Mouse (Mus musculus) urinary bladder, postnatal 14 days (tissue): ENCODE data around the gene Slc5a10.

ENCODE experiments used
- DNase-seq: peaks from one replicate; pipeline ENCODE4 v3.0.0; 2021; ENCODE audit warnings: low spot score

Slc5a10 gene

GRCm38 (mm10) chr11:61669492-61670490, 50.8 kb downstream of the Slc5a10 start:
- no peak for DNase-seq

- DNase-seq = no peak
Observed at GRCm38 (mm10) chr11:61667782-61668181, 52.8 kb downstream of the Slc5a10 start.

- DNase-seq = peak; percentile 62
Observed at GRCm38 (mm10) chr11:61667248-61667647, 53.4 kb downstream of the Slc5a10 start.

DNA sequence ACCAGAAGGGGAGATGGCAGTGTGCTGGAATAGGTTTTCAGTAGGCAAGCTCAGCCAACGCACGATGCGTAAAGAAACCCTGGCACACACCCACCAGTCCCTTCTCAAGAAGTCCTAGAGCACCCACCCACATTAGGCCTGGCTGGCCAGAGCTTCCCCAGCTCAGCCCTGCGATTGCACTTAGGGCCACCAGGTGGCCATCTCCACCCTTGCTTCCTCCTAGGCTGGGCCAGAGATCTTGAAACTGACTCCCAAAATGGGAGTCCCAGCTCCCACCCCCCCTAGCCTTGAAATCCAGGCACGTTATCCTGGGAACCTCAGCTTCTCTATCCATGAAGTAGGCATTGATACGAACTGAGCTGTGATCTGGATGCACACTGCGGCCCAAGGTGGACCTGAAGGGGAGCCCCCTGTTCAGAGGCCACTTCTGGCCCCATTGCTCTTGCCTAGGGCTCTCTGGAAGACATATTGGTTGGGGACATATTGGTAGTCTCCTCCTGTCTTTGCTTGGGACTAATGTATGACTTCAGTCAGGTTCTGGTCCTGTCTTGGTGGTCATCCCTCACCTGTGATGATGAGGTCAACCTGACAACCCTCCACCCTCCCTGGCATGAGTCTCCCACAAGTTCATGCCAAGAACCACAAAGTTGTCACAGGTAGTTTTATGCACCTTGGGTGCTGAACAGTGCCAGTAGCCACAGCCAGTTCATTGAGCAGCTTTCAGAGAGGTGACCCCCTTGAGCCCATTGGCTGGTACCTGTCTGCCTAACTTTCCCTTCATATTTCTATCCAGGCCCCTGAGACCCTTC, 54.4 kb downstream of the Slc5a10 start:
- peak; percentile 65 for DNase-seq

DNA sequence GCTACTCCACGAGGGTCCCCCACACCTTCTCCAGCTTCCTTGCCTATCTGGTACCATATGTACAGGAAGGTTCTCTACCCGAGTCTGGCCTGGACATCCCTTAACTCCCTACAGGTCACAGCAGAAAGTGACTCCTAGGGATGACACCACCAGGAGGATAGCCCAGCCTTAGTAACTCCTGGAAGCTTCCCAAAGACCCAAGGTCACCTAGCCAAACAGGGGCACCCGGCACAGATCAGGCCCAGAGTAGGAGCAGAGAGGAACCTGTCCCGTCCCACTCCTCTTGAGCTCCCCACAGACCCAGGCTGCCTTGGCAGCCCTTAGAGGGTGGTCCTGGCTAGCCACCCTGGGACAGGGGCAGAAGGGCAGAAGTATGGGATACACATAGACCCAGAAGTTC, 55.2 kb downstream of the Slc5a10 start:
- DNase-seq = no peak

- no peak for DNase-seq
Observed at GRCm38 (mm10) chr11:61662189-61662588, 58.4 kb downstream of the Slc5a10 start.

GRCm38 (mm10) chr11:61660806-61661392, 59.7 kb downstream of the Slc5a10 start:
- no peak for DNase-seq

DNA sequence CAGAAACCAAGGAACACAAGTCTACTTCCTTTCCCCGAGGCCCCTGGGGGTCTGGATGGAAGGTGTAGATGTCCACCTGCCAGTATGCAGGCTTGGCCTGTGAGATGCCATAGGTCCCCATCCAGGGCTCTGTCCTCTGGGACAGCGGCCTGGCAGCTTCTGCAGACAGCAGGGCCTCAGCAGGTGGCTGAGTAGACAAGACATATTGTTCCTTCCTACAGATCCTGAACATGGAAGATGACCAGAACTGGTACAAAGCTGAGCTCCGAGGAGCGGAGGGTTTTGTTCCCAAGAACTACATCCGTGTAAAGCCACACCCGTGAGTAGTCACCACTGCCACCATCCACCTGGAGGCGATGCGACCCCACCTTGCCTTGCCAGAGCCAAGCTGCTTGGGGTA, 60.6 kb downstream of the Slc5a10 start:
- DNase-seq = no peak

- DNase-seq = no peak
Observed at GRCm38 (mm10) chr11:61659011-61659858, 61.4 kb downstream of the Slc5a10 start.

DNA sequence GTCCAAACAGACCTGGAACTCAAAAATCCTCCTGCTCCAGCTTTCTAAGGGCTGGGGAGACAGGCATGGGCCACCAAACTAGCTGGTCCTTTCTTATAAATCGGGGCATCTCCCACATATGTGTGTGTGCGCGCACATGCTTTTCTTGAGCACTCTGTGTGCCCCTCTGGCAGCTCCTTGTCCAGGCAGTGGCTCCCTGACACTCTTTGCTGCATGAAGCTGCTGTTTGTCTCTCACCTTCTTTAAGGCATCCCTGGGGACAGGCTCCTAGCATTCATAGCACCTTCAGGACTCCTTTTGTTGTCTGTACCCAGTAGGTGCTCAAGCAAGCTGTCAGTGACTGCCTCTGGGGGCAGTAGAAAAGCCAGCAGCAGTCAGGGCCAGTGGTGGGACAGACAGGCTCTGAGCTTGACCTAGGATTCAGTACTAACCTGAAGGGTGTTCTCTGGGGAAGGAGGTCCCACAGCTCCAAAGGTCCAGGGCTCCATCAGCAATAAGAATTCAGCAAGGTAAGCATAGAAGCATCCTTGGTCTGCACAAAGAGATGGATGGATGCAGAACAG, 62.2 kb downstream of the Slc5a10 start:
- DNase-seq = no peak

DNA sequence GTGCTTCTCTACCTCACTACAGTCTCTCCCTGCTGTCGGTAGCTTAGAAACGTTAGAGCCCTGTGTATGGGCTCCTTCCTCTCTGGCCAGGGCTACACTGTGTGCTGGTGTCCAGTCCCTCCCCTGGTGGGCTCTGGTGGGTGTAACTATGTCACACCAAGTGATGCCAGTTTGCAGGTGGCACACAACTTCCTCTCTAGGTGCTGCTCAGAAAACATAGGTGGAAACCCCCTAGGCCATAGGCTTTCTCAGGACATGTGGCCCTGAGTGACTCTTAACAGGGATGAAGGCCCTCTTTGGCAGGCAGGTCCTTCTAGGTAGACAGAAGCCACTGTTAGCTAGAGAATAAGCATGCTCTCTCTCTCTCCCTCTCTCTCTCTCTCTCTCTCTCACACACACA, 63.2 kb downstream of the Slc5a10 start:
- DNase-seq = no peak

- DNase-seq = no peak
Observed at GRCm38 (mm10) chr11:61656148-61656850, 64.3 kb downstream of the Slc5a10 start.

DNA sequence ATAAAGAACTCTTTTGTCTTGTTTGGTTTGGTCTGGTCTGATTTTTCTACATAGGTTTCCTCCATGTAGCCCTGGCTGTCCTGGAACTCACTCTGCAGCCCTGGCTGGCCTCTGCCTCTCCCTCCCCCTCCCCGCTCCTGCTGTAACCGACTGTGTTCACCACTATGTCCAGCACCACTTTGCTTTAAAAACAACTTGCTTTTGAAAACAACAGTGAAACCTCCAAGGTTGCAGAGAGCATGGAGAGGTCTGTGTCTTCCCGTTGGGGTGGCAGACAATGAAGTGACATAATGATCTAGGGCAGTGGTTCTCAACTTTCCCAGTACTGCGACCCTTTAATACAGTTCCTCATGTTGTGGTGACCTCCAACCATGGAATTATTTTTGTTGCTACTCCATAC, 65.0 kb downstream of the Slc5a10 start:
- DNase-seq = no peak

DNA sequence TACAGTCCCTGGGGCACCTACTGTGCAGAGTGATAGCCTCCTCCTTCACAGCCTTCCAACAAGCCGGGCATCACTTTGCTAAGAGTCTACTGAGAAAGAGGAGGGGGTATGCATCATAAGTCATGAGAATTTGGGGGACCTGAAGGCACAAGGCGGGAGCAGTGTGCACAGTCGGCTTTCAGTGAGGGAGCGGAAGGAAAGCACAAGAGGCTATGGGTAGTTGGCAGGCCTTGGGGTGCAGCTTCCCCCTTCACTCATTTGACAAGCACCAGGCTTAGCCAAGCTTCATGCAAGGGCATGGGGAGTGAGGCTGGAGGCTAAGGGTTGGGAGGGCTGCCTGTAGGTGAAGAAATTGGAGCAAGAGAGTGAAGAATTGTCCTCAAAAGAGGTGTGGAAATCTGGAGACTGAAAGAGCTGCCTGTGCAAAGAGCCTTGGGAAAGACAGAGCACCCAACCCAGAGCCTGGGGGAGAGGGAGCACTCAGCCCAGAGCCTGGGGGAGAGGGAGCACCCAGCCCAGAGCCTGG, 65.8 kb downstream of the Slc5a10 start:
- DNase-seq = no peak

GRCm38 (mm10) chr11:61653568-61653967, 67.1 kb downstream of the Slc5a10 start:
- no peak for DNase-seq

DNA sequence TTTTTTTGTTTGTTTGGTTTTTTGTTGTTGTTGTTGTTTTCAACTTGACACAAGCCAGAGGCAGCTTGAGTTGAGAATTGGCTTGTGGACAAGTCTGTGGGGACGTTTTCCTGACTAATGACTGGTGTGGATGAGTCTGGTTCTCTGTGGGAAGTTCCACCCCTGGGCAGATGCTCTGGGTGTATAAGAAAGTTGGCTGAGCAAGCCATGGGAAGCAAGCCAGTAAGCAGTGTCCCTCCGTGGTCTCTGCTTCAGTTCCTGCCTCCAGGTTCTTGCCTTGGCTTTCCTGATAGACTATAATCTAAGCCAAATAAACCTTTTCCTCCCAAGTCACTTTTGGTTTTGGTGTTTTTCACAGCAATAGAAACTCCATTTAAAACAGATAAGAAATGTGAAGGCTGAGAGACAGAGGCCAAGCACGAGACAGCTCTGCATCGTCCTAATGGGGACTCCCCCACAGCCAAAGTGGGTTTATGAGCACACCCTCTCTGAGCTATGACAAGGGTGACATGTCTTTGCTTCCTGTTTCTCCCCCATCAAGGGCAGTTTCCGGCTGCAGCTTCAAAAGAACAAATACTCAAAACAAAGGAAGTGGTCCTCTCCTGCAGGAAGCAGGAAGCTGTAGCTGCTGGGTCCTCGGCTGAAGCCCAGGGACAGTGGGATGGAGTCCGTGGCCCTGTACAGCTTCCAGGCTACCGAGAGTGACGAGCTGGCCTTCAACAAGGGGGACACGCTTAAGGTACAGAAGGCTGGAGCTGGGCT, 67.8 kb downstream of the Slc5a10 start, which contains the start of gene Grap:
TSS of gene Grap (plus strand) at position 580 of the 762 bp plus-strand sequence.
- no peak for DNase-seq

- no peak for DNase-seq
Observed at GRCm38 (mm10) chr11:61652216-61652615, 68.4 kb downstream of the Slc5a10 start.

DNA sequence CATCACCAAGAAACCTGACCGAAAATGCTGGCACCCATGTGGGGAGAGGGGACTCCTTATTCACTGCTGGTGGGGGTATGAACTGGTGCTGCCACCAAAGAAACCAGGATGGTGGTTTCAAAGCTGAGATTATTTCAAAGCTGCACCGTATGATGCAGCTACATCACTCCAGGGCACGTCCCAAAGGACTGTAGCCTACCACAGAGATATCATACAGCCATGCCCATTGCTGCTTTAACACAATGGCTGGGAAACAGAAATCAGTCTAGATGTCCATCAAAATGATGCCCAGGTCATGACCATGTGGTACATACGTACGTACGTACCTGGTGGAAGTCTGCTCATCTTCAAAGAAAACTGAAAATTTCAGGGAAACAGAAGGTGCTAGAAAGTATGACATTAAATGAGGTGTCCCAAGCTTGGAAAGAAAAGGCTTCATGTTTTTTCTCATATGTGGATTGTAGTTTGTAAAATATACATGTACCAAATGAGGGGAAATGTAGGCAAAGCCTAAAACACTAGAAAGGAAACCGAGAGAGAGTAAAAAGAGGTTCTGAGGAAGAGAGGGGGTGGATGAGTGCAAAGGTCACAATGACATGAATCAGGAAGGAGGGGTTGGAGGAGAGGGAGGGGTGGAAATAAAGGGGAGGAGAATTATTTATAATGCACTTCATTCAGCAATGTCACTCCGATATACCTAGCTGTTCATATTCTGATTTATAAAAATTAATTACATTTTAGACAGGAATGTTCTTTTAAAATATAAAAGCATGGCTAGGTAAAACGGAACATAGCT, 70.0 kb downstream of the Slc5a10 start:
- no peak for DNase-seq

- DNase-seq = no peak
Observed at GRCm38 (mm10) chr11:61649626-61650025, 71.0 kb downstream of the Slc5a10 start.
